ENCODE assay signal across 12 mouse cellular contexts in genomic region chr19:45718286-45718685, GRCm38 (mm10). TPM values are rescaled to one million over a fixed set of nuclear protein-coding genes. Genes with fewer than 3 reads are reported as not detected.
DNase-seq lines count a peak whose midpoint lies in the region; ATAC-seq and TF ChIP-seq lines count a peak whose summit lies in the region.
"Had no signal": no experiment of that assay in that cellular context is flagged by ENCODE, and none has a peak within 500 bp of the region (broad histone marks: within the 10 kb centered on the region; RNA-seq: fewer than 3 reads in every experiment).

No protein-coding gene starts in this region.

- H3K27ac ChIP-seq in heart, embryonic 15.5 days: no peak overlapping the region
- no peak overlapping the region for H3K27ac ChIP-seq in stomach, embryonic 14.5 days (ENCODE audit: low read length)
- H3K27ac ChIP-seq in stomach, postnatal 0 days (replicated peaks): no peak overlapping the region
- H3K27ac ChIP-seq in hindbrain, postnatal 0 days: peak overlapping the region; percentile 73; the same call in 1 of the 2 replicates

- WGBS in heart, embryonic 15.5 days: 45% methylated on average over 3 of the region's 3 CpGs
- WGBS in stomach, embryonic 14.5 days: 65% methylated on average over 3 of the region's 3 CpGs
- 54% methylated on average over 3 of the region's 3 CpGs for WGBS in stomach, postnatal 0 days
- 34% methylated on average over 3 of the region's 3 CpGs for WGBS in hindbrain, postnatal 0 days

- no peaks in the 10 kb centered on the region for H3K36me3 ChIP-seq in heart, embryonic 15.5 days
- no peaks in the 10 kb centered on the region for H3K36me3 ChIP-seq in stomach, embryonic 14.5 days (ENCODE audit: control insufficient read depth, insufficient read depth, low read length)
- H3K36me3 ChIP-seq in stomach, postnatal 0 days (ENCODE audit: control insufficient read depth, insufficient read depth, low read length): no peaks in the 10 kb centered on the region
- H3K36me3 ChIP-seq in hindbrain, postnatal 0 days (ENCODE audit: insufficient read depth, low read length): no peaks in the 10 kb centered on the region

- no peak for TF ChIP-seq EP300 in stomach, postnatal 0 days (optimal IDR thresholded peaks at IDR 0.05)

- peak overlapping the region; percentile 32 for H3K4me3 ChIP-seq in heart, embryonic 15.5 days
- no peak overlapping the region for H3K4me3 ChIP-seq in stomach, embryonic 14.5 days (ENCODE audit: low read depth, low read length)
- no peak overlapping the region for H3K4me3 ChIP-seq in stomach, postnatal 0 days (ENCODE audit: low read depth, low read length)
- H3K4me3 ChIP-seq in hindbrain, postnatal 0 days (ENCODE audit: low read length): no peak overlapping the region

- no peaks in the 10 kb centered on the region for H3K27me3 ChIP-seq in heart, embryonic 15.5 days
- H3K27me3 ChIP-seq in stomach, embryonic 14.5 days (ENCODE audit: control insufficient read depth, insufficient read depth, low read length): no peaks in the 10 kb centered on the region
- no peaks in the 10 kb centered on the region for H3K27me3 ChIP-seq in stomach, postnatal 0 days (ENCODE audit: control insufficient read depth, insufficient read depth, low read length)
- peaks cover 5% of the 10 kb centered on the region for H3K27me3 ChIP-seq in hindbrain, postnatal 0 days (ENCODE audit: insufficient read depth, low read length)
- H3K27me3 ChIP-seq: CH12.LX had no signal

- no peak for TF ChIP-seq CTCF in stomach, postnatal 0 days (IDR thresholded peaks at IDR 0.05; ENCODE audit: low read depth)
- TF ChIP-seq CTCF in hindbrain, postnatal 0 days (IDR thresholded peaks at IDR 0.05; ENCODE audit: low read depth): no peak

- no peaks in the 10 kb centered on the region for H3K9me3 ChIP-seq in heart, embryonic 15.5 days (replicated peaks)
- no peaks in the 10 kb centered on the region for H3K9me3 ChIP-seq in stomach, embryonic 14.5 days (ENCODE audit: control insufficient read depth, low read depth, low read length)
- no peaks in the 10 kb centered on the region for H3K9me3 ChIP-seq in stomach, postnatal 0 days (ENCODE audit: control insufficient read depth, low read length)
- H3K9me3 ChIP-seq in hindbrain, postnatal 0 days (ENCODE audit: low read length): no peaks in the 10 kb centered on the region

- H3K4me2 ChIP-seq in heart, embryonic 15.5 days: peak overlapping the region; percentile 61
- peak overlapping the region; percentile 31; the same call in 1 of the 2 replicates for H3K4me2 ChIP-seq in stomach, embryonic 14.5 days (replicated peaks; ENCODE audit: low read depth, low read length)
- no peak overlapping the region for H3K4me2 ChIP-seq in stomach, postnatal 0 days (replicated peaks; ENCODE audit: low read depth)
- H3K4me2 ChIP-seq in hindbrain, postnatal 0 days (ENCODE audit: low read depth, low read length): peak overlapping the region; percentile 54

- H3K4me1 ChIP-seq in heart, embryonic 15.5 days (replicated peaks): peaks cover 12% of the 10 kb centered on the region
- peaks cover 9% of the 10 kb centered on the region for H3K4me1 ChIP-seq in stomach, embryonic 14.5 days (ENCODE audit: control insufficient read depth, insufficient read depth, low read length)
- no peaks in the 10 kb centered on the region for H3K4me1 ChIP-seq in stomach, postnatal 0 days (replicated peaks; ENCODE audit: control insufficient read depth, insufficient read depth)
- H3K4me1 ChIP-seq in hindbrain, postnatal 0 days (ENCODE audit: insufficient read depth, low read length): no peaks in the 10 kb centered on the region

- no peak for ATAC-seq in heart, embryonic 15.5 days (replicated peaks; ENCODE audit: insufficient number of reproducible peaks, insufficient read depth, low FRiP score, low read depth)
- ATAC-seq in stomach, embryonic 14.5 days (ENCODE audit: insufficient number of reproducible peaks, insufficient read depth, low FRiP score, low read depth): no peak
- no peak for ATAC-seq in stomach, postnatal 0 days (ENCODE audit: low FRiP score, low TSS enrichment)
- no peak for ATAC-seq in hindbrain, postnatal 0 days

- no peak overlapping the region for H3K9ac ChIP-seq in heart, embryonic 15.5 days
- H3K9ac ChIP-seq in stomach, embryonic 14.5 days (replicated peaks; ENCODE audit: low read depth, low read length): no peak overlapping the region
- H3K9ac ChIP-seq in stomach, postnatal 0 days (ENCODE audit: low read length): no peak overlapping the region
- no peak overlapping the region for H3K9ac ChIP-seq in hindbrain, postnatal 0 days (replicated peaks; ENCODE audit: low read length)

- no peak for DNase-seq in heart, adult 11 months
- DNase-seq in stomach, postnatal 0 days (ENCODE audit: low spot score): no peak
- no peak for DNase-seq in hindbrain, postnatal 0 days (ENCODE audit: low spot score)
- peak; percentile 16 for DNase-seq in telencephalon, adult 2 months (ENCODE audit: low read depth, low spot score)
- no peak for DNase-seq in cerebellum, adult 18-20 months
- no peak for DNase-seq in cerebellum, adult 11 months
- DNase-seq: kidney, adult 2 months had no signal

RNA-seq across cellular contexts. Expression of gene Fgf8, which starts 24.4 kb away (rescaled TPM):
- polyA plus RNA-seq in heart, embryonic 15.5 days (2015; fragmentation: Nextera tagmentation; extraction: Ambion mirVana): 0.47 and 0.52 TPM in 2 replicates
- not detected in 2 replicates for polyA plus RNA-seq in stomach, embryonic 14.5 days (2014; fragmentation: Nextera tagmentation; extraction: Ambion mirVana)
- not detected in 2 replicates for polyA plus RNA-seq in stomach, postnatal 0 days (2015; fragmentation: Nextera tagmentation; extraction: Ambion mirVana)
- total RNA-seq in hindbrain, postnatal 0 days (2014; rRNA removed): 1.8 and 2.6 TPM in 2 replicates
- 1.1 and 1.3 TPM in 2 replicates for polyA plus RNA-seq in hindbrain, postnatal 0 days (2015; fragmentation: Nextera tagmentation; extraction: Ambion mirVana)
- total RNA-seq: CH12.LX; left cerebral cortex, postnatal 14 days; megakaryocyte progenitor cell, adult 5-6 weeks had no signal
- polyA plus RNA-seq: kidney, adult 2 months had no signal

RNA-seq across cellular contexts. Expression of gene Npm3, which starts 31.1 kb away (rescaled TPM):
- 8.4 and 9.1 TPM in 2 replicates for polyA plus RNA-seq in heart, embryonic 15.5 days (2015; fragmentation: Nextera tagmentation; extraction: Ambion mirVana)
- polyA plus RNA-seq in stomach, embryonic 14.5 days (2014; fragmentation: Nextera tagmentation; extraction: Ambion mirVana): 14.8 and 16.0 TPM in 2 replicates
- 9.9 and 10.9 TPM in 2 replicates for polyA plus RNA-seq in stomach, postnatal 0 days (2015; fragmentation: Nextera tagmentation; extraction: Ambion mirVana)
- total RNA-seq in hindbrain, postnatal 0 days (2014; rRNA removed): 23.6 and 35.7 TPM in 2 replicates
- polyA plus RNA-seq in hindbrain, postnatal 0 days (2015; fragmentation: Nextera tagmentation; extraction: Ambion mirVana): 5.6 and 8.1 TPM in 2 replicates

RNA-seq across cellular contexts. Expression of gene Fbxw4, which starts 58.2 kb away (rescaled TPM):
- polyA plus RNA-seq in heart, embryonic 15.5 days (2015; fragmentation: Nextera tagmentation; extraction: Ambion mirVana): 3.5 and 7.7 TPM in 2 replicates
- 7.2 and 9.4 TPM in 2 replicates for polyA plus RNA-seq in stomach, embryonic 14.5 days (2014; fragmentation: Nextera tagmentation; extraction: Ambion mirVana)
- 2.2 and 2.9 TPM in 2 replicates for polyA plus RNA-seq in stomach, postnatal 0 days (2015; fragmentation: Nextera tagmentation; extraction: Ambion mirVana)
- total RNA-seq in hindbrain, postnatal 0 days (2014; rRNA removed): 65.3 and 77.0 TPM in 2 replicates
- 5.3 and 5.4 TPM in 2 replicates for polyA plus RNA-seq in hindbrain, postnatal 0 days (2015; fragmentation: Nextera tagmentation; extraction: Ambion mirVana)
